Mouse (Mus musculus) thymus, postnatal 10 days (tissue): Measurements from ENCODE around the gene Tmprss11b.
"Not testable (repeated sequence)": the region's sequence is repeated elsewhere in the genome, so short reads cannot be mapped to it uniquely, and the experiment has no call there.

Source experiments
- DNase-seq, 2 experiments: peaks; one replicate each; pipeline ENCODE4 v3.0.0; 2021; ENCODE audit warnings: low spot score in 2 of 2

Tmprss11b gene

DNA sequence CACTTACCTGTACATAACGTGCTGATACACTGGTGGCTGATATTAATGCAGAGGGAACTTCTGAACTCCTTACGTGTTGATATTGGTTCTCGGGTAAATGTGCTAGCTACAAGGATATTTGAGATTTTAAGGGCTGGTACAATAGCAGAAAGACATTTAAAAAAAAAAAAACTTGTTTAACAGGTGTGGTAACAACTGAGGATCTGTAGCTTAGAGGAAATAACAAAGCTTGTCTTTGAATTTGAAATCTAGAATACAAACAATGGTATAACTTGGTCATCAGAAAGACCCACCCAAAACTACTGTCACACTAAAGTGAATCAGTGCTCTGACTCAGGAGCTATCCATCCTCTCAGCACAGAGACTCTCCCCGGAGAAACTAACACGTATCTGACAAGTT lies at the start of gene Tmprss11b:
Tmprss11b (minus strand) TSS at position 101 of the 400 bp plus-strand sequence.
- DNase-seq = no peak

DNA sequence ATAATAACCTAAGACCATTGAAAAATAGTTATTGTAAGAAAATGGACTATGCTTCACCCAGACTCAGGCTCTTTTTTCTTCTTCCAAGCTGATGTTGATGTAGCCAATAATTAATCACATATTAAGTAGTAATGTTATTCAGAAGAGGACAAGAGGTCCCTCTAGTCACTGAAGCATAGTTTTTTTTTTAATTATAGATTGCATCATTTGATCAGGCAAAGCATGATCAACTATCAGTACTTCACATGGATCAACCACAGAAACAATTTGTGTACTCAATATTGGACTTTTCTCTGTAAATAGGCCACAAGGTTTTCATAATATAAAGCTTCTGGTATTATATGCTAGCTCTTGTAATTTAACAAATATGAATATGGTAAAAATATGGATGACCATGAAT lies 48.9 kb upstream of the Tmprss11b start:
- DNase-seq = no peak

DNA sequence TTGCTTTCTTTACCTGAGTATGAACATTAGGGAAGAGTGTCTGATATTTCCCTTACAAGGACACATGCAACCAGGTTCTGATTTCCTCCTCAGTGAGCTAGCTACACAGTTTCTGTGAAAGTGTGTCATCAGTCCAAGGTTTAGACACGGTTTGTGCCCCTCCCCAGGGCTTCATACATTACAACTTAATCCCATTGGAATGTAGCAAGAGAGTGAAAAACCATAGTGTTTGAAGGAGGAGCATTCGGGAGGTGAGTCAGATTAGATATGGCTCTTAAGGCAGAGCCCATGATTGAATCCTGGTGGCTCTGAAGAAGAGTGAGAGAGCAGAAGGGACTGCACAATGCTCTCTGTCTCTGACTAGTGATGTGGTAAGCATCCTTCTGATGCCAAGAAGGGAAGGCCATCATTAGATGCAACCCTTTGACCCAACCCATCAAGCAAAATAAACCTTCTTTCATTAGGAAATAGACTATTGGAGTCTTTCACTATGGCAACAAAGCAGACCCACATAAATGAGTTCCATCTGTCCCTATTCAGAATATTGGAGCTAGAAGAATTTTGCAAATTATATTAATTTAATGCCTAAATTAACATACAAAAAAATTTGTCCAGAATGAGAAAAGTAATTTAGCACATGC lies 46.8 kb upstream of the Tmprss11b start:
- DNase-seq = no peak

DNA sequence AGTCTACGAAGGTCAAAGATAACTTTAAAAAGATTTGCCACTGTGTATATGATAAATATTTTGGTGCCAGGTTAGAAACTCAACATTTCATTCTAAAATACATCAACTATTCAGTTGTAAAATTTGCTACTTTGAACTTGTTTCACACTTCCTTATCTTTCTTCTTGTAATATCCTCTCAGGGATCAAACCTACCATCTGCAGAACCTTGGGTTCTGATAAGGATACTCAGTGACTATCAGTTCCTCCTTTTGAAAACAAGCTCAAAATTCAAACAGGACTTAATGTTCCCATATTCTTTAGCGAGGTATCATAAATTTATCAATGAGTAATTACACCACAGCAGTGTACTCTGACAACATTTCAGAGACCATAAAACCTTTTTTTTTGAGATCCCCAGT lies 38.8 kb upstream of the Tmprss11b start:
- DNase-seq = no peak

DNA sequence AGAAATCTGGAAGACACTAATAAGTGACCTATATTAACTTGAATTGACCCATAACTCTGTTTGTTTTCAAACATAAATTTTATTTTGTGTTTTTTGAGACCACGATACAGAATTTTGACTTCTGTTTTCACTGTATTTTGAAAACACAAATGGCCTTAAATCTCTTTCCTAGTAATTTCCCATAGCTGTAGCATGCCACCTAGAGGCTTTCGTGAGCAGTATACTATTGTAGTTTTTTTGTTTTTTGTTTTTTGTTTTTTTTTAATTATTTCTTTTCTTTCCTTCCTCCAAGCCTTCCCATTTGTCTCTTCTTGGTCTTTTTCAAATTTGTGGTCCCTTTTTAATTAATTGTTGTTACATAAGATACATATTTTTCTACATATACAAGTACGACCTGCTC lies 28.8 kb upstream of the Tmprss11b start:
- DNase-seq = no peak

DNA sequence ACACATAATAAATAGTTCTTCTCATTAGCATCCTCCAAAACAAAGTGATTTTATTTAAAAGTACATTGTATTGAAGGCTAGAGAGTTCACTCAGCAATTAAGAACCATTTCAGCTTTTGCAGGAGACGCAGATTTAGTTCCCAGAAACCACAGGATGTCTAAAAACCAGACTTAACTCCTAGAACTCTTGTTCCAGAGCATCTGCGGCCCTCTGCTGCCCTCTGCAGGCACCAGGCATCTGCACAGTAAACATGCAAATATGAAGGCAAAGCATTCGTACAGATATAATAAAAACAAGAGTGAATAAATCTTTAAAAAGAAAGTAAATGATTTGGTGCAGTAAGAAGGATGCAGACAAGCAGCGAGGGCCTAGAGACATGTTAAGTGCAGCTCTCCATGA lies 8.5 kb upstream of the Tmprss11b start:
- DNase-seq = peak; percentile 4 to 14

DNA sequence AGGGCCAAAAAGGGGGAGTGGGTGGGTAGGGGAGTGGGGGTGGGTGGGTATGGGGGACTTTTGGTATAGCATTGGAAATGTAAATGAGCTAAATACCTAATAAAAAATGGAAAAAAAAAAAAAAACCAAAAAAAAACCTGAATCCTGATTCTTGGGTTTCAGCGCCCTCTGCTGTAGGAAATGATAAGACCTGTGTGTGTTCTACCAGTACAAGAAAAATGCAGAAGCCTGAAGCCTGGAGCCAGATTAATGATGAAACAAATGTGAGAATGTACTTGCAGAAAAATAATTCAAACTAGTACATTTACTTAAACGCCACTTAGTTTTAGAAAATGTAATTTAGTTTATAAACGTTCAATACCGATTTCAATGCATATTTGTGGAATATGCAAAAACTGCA lies 27.0 kb downstream of the Tmprss11b start:
- DNase-seq = not testable (repeated sequence)

DNA sequence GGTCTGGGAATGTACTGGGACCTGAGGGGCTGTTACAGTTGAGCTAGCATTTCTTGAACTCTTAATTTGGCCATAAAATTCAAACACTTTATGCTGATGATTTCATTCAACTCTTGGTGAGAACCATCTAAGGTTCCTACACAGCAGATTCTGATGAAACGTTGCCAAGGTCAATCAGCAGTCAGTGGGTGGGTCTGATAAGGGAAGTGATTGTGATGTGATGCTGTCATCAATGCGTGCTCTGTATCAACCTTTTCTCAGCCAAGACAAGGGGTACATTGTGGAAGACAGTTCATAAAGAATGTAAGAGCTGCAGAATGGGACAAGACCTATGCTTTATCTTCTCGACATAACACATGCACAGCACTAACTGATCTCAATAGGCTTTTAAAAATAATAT lies 35.4 kb downstream of the Tmprss11b start:
- no peak for DNase-seq

DNA sequence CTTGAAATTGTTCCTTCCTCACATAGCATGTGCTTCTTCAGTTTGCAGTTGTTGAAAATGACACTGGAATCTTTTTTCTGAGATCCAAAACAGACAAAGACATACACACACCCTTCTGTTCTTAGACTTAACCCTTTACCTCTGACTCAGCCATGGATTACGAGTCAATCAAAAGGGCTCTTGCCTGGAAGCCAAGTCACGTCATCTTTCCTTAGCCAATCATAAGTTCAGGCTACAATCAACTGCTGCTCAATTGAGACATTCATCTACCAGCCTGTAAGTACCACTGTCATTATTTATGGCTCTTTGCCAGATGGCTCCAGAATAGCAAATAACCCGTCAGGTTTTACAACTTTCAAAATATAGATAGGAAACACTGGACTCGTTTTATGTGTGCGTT lies 43.8 kb downstream of the Tmprss11b start, which contains the start of gene Tmprss11f:
Tmprss11f (minus strand) TSS at position 101 of the 400 bp plus-strand sequence.
- DNase-seq = no peak

DNA sequence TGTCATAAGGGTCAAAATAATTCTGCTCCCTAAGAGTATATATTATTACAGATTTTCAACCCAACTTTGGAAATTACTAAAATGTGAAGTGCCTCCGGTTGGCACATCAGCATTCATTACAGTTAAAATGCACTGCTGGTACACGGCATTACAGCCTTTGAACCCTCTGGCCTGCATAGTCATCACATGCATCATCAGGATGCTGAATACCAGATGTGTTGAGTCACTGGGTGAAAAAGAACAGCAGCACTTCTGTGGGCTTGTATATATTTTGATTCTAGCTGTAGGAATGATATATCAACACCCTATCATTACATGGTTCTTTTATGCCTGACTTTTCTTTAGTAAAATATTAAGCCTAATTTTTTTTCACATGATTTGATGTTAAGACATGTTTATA lies 45.5 kb downstream of the Tmprss11b start:
- DNase-seq = no peak

DNA sequence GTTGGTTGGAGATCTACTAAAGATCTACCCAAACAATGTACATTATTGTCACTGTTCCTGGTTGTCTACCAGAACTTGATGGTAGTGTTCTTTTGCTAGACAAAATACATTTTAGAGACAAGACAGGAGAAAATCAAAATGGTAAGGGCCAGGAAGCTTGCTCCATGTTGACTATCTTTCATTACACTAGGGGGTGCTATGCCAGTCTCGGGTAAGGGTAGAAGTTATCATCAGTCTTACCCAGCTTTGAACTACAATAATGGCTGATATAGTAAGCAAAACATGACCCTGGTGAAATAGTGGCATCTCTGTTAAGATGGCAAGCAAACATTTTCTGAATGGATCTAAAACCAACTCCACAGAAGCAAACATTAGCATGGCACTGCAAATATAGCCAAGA lies 54.4 kb downstream of the Tmprss11b start:
- DNase-seq = no peak
